Mouse (Mus musculus): ENCODE data around the gene Clcn6. TPM values are rescaled to one million over a fixed set of nuclear protein-coding genes. Genes with fewer than 3 reads are reported as not detected.

Clcn6 gene
- 10.7 TPM for polyA plus RNA-seq (2014; fragmentation: Illumina TruSeq; extraction: RNeasy Lipid Tissue Mini Kit (QIAGEN cat#74804); ENCODE audit: low read depth, low replicate concordance)

GRCm38 (mm10) chr4:148038600-148039253, at the start of gene Clcn6, which contains the start of gene Mthfr:
Gene Clcn6, minus strand, starts transcription at chr4:148038821.
Gene Mthfr, plus strand, starts transcription at chr4:148039077.

DNA sequence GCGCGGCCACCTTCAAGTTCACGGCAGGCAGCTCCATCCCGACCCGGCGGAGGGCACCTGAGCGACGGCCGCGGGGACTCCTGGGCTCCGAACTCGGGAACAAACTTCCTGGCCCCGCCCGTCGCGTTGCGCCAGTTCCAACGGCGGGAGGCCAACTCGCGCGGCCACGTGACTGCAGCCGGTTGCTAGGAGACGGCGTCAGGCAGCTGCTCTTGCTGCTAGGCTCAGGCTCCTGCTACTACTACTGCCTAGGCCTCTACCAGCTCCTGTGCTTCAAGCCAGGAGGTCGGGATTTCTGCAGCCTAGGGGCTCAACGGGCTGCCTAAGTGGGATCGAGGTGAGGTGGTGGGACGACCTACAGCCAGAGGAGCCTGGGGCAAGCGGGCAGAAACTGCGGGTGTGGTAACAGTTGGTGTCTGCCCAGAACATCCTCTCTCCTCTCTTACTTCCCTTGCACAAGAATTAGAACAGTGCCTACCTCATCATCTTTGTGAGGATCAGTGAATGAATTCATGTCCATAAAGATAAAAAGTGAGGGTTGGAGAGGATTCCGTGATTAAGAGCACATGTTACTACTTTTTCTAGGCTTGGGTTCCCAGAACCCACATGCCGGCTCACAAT, 49.4 kb upstream of the Clcn6 start, which contains the start of gene Agtrap:
Gene Agtrap (minus strand): TSS at position 125 of the 621 bp plus-strand sequence.

GRCm38 (mm10) chr4:148000202-148000772, 38.3 kb downstream of the Clcn6 start, which contains the start of gene Nppa:
Gene Nppa, plus strand, starts transcription at chr4:148000722.

DNA sequence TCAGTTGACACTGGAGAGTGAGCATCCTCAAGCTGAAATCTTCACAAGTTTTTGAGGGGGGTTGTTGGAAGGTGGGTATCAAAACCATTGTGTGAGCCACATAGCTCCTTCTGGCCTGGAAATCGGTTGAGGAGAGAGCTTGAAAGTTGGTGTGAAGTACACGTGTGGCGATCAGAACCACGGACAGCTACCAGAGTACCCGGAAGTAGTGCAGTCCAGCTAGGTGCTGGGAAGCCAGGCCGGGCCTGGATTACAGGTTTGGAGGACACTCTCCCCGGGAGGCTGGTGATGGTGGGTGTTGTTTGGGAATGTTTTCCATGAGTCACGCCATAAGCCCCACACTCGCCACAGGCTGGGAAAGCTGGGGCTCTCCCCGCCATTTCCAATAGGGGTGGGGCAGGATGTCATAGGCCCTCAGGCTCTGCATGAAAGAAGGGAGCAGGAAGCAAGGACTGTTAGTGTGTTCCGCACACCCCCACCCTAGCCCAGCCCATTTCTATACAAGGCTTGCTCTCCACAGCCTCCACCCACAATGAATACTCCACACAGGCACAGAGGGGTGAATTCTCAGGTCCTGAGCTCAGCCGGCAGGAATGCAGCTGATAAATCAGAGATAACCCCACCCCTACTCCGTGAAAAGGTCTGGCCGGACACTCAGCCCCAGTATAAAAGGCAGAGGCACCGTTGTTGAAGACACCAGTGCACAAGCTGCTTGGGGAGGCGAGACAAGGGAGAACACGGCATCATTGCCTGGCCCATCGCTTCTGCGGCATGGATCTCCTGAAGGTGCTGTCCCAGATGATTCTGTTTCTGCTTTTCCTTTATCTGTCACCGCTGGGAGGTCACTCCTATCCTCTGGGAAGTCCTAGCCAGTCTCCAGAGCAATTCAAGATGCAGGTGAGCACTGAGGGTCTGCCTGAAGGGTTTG, 53.2 kb downstream of the Clcn6 start, which contains the start of gene Nppb:
Gene Nppb (plus strand): TSS at position 584 of the 928 bp plus-strand sequence.

Other genes with a start within 250 kb of the Clcn6 start
- gene Zfp984, start 229.0 kb downstream of the Clcn6 start, polyA plus RNA-seq (2014; fragmentation: Illumina TruSeq; extraction: RNeasy Lipid Tissue Mini Kit (QIAGEN cat#74804); ENCODE audit: low read depth, low replicate concordance) = 12.5 TPM
- gene Zfp933, start 190.5 kb downstream of the Clcn6 start, polyA plus RNA-seq (2014; fragmentation: Illumina TruSeq; extraction: RNeasy Lipid Tissue Mini Kit (QIAGEN cat#74804); ENCODE audit: low read depth, low replicate concordance) = 8.4 TPM
- gene Miip, start 170.0 kb downstream of the Clcn6 start, polyA plus RNA-seq (2014; fragmentation: Illumina TruSeq; extraction: RNeasy Lipid Tissue Mini Kit (QIAGEN cat#74804); ENCODE audit: low read depth, low replicate concordance) = 29.2 TPM
- 5.2 TPM for gene Fv1, start 169.8 kb downstream of the Clcn6 start, polyA plus RNA-seq (2014; fragmentation: Illumina TruSeq; extraction: RNeasy Lipid Tissue Mini Kit (QIAGEN cat#74804); ENCODE audit: low read depth, low replicate concordance)
- 58.7 TPM for gene Mfn2, start 134.1 kb downstream of the Clcn6 start, polyA plus RNA-seq (2014; fragmentation: Illumina TruSeq; extraction: RNeasy Lipid Tissue Mini Kit (QIAGEN cat#74804); ENCODE audit: low read depth, low replicate concordance)
- gene Plod1, start 102.1 kb downstream of the Clcn6 start, polyA plus RNA-seq (2014; fragmentation: Illumina TruSeq; extraction: RNeasy Lipid Tissue Mini Kit (QIAGEN cat#74804); ENCODE audit: low read depth, low replicate concordance) = 41.0 TPM
- 34.5 TPM for gene 2510039O18Rik, start 97.9 kb downstream of the Clcn6 start, polyA plus RNA-seq (2014; fragmentation: Illumina TruSeq; extraction: RNeasy Lipid Tissue Mini Kit (QIAGEN cat#74804); ENCODE audit: low read depth, low replicate concordance)
- gene Nppb, start 53.0 kb downstream of the Clcn6 start, polyA plus RNA-seq (2014; fragmentation: Illumina TruSeq; extraction: RNeasy Lipid Tissue Mini Kit (QIAGEN cat#74804); ENCODE audit: low read depth, low replicate concordance) = not detected
- not detected for gene Nppa, start 38.1 kb downstream of the Clcn6 start, polyA plus RNA-seq (2014; fragmentation: Illumina TruSeq; extraction: RNeasy Lipid Tissue Mini Kit (QIAGEN cat#74804); ENCODE audit: low read depth, low replicate concordance)
- gene Mthfr, start 256 bp upstream of the Clcn6 start, polyA plus RNA-seq (2014; fragmentation: Illumina TruSeq; extraction: RNeasy Lipid Tissue Mini Kit (QIAGEN cat#74804); ENCODE audit: low read depth, low replicate concordance) = 38.7 TPM
- 29.2 TPM for gene Agtrap, start 49.2 kb upstream of the Clcn6 start, polyA plus RNA-seq (2014; fragmentation: Illumina TruSeq; extraction: RNeasy Lipid Tissue Mini Kit (QIAGEN cat#74804); ENCODE audit: low read depth, low replicate concordance)
- gene Mad2l2, start 91.6 kb upstream of the Clcn6 start, polyA plus RNA-seq (2014; fragmentation: Illumina TruSeq; extraction: RNeasy Lipid Tissue Mini Kit (QIAGEN cat#74804); ENCODE audit: low read depth, low replicate concordance) = 23.9 TPM
- gene Draxin, start 91.9 kb upstream of the Clcn6 start, polyA plus RNA-seq (2014; fragmentation: Illumina TruSeq; extraction: RNeasy Lipid Tissue Mini Kit (QIAGEN cat#74804); ENCODE audit: low read depth, low replicate concordance) = not detected
- 40.1 TPM for gene Fbxo6, start 113.3 kb upstream of the Clcn6 start, polyA plus RNA-seq (2014; fragmentation: Illumina TruSeq; extraction: RNeasy Lipid Tissue Mini Kit (QIAGEN cat#74804); ENCODE audit: low read depth, low replicate concordance)
- gene Fbxo44, start 121.7 kb upstream of the Clcn6 start, polyA plus RNA-seq (2014; fragmentation: Illumina TruSeq; extraction: RNeasy Lipid Tissue Mini Kit (QIAGEN cat#74804); ENCODE audit: low read depth, low replicate concordance) = 15.2 TPM
- gene Fbxo2, start 121.8 kb upstream of the Clcn6 start, polyA plus RNA-seq (2014; fragmentation: Illumina TruSeq; extraction: RNeasy Lipid Tissue Mini Kit (QIAGEN cat#74804); ENCODE audit: low read depth, low replicate concordance) = 1.4 TPM
- 0.21 TPM for gene Disp3, start 249.1 kb upstream of the Clcn6 start, polyA plus RNA-seq (2014; fragmentation: Illumina TruSeq; extraction: RNeasy Lipid Tissue Mini Kit (QIAGEN cat#74804); ENCODE audit: low read depth, low replicate concordance)